ENCODE assay signal across 8 mouse cellular contexts in the genomic region with DNA sequence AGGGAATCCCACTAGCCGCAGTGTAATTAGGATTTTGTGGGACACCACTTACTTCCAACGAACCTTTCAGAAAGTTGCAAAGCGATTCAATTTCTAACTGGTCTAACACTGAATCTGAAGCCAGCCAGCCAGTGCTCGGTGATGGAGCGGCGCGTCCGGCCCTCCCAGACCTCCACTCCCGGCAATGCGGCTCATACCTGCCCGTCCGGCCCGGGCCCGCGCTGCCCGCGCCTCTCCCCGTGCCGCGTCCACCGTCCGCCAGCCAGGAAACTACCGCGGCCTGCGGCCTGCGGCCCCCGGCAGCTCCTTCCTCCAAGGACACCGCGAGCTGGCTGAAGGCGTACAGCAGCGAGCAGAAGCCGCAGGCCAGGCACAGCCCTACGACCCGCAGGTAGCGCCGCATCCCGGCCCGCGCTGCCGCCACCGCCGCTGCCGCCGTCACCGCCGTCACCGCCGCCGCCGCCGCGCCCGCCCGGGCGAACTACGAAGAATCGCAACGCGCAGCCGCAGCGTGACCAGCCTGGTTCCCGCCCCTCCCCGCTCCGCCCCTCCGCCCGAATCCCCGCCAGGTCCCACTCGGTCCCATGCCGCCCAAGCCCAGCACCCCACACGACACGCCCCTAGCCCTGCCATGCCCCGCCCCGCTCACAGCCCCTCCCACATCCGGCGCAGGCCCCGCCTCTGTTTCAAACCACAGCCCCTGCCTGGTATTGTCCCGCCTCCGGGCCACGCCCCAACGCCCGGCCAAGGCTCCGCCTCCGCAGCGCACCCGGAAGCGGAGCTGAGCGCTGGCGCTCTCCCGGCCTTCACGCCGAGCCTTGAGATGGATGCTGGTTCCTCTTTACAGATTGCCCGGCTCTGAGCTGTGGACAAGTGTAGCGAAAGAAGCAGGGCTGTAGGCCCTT. TPM values are rescaled to one million over a fixed set of nuclear protein-coding genes. Genes with fewer than 3 reads are reported as not detected.
DNase-seq lines count a peak whose midpoint lies in the region; ATAC-seq and TF ChIP-seq lines count a peak whose summit lies in the region.

A gene (minus strand): TSS at position 501 of the 905 bp plus-strand sequence.

- peak within 1 kb of the TSS; percentile 92 for H3K4me2 ChIP-seq in forebrain, embryonic 16.5 days (ENCODE audit: low read length)
- peak within 1 kb of the TSS; percentile 96 for H3K4me2 ChIP-seq in lung, embryonic 14.5 days

- H3K27me3 ChIP-seq in G1E (ENCODE audit: insufficient read depth, low read length): no peaks in the 10 kb centered on the region
- no peaks in the 10 kb centered on the region for H3K27me3 ChIP-seq in forebrain, embryonic 16.5 days (replicated peaks; ENCODE audit: control insufficient read depth, insufficient read depth, low read length)
- H3K27me3 ChIP-seq in lung, embryonic 14.5 days (ENCODE audit: insufficient read depth, low read length): no peaks in the 10 kb centered on the region
- no peaks in the 10 kb centered on the region for H3K27me3 ChIP-seq in thymus, adult 2 months (ENCODE audit: control insufficient read depth, insufficient read depth, low read length)

- H3K4me3 ChIP-seq in G1E (ENCODE audit: low read depth, low read length): peak within 1 kb of the TSS; percentile 87
- peak within 1 kb of the TSS; percentile 71 for H3K4me3 ChIP-seq in forebrain, embryonic 16.5 days (replicated peaks; ENCODE audit: low read length)
- peak within 1 kb of the TSS; percentile 88 for H3K4me3 ChIP-seq in layer of hippocampus, adult 2 months
- H3K4me3 ChIP-seq in lung, embryonic 14.5 days (ENCODE audit: low read depth, low read length): peak within 1 kb of the TSS; percentile 78
- H3K4me3 ChIP-seq in olfactory bulb, adult 2 months (ENCODE audit: insufficient read depth, low read depth, low read length): peak within 1 kb of the TSS; percentile 57
- peak within 1 kb of the TSS; percentile 80 for H3K4me3 ChIP-seq in thymus, adult 2 months (ENCODE audit: control insufficient read depth, insufficient read depth, low read length)

- peak within 1 kb of the TSS; percentile 81 for H3K9ac ChIP-seq in forebrain, embryonic 16.5 days (replicated peaks; ENCODE audit: low read depth, low read length)
- peak within 1 kb of the TSS; percentile 83 for H3K9ac ChIP-seq in lung, embryonic 14.5 days

- peaks cover 33% of the 10 kb centered on the region for H3K36me3 ChIP-seq in G1E (replicated peaks)
- H3K36me3 ChIP-seq in forebrain, embryonic 16.5 days (ENCODE audit: control insufficient read depth, insufficient read depth): no peaks in the 10 kb centered on the region
- H3K36me3 ChIP-seq in lung, embryonic 14.5 days (ENCODE audit: insufficient read depth): peaks cover 6% of the 10 kb centered on the region; the same call in 1 of the 2 replicates
- no peaks in the 10 kb centered on the region for H3K36me3 ChIP-seq in thymus, adult 2 months (ENCODE audit: control insufficient read depth, insufficient read depth, low read length)

- no peaks in the 10 kb centered on the region for H3K9me3 ChIP-seq in G1E (replicated peaks)
- H3K9me3 ChIP-seq in forebrain, embryonic 16.5 days (ENCODE audit: control insufficient read depth, low read length): no peaks in the 10 kb centered on the region
- no peaks in the 10 kb centered on the region for H3K9me3 ChIP-seq in lung, embryonic 14.5 days (ENCODE audit: low read depth, low read length)

- TF ChIP-seq CTCF in G1E (IDR thresholded peaks at IDR 0.05; ENCODE audit: low read depth, low read length): no peak
- no peak for TF ChIP-seq CTCF in layer of hippocampus, adult 2 months (conservative IDR thresholded peaks at IDR 0.05)
- TF ChIP-seq CTCF in lung, embryonic 14.5 days (IDR thresholded peaks at IDR 0.05; ENCODE audit: low read depth): no peak
- TF ChIP-seq CTCF in olfactory bulb, adult 2 months (IDR thresholded peaks at IDR 0.05; ENCODE audit: insufficient read depth, low read depth, low read length): no peak
- TF ChIP-seq CTCF in thymus, adult 2 months (IDR thresholded peaks at IDR 0.05; ENCODE audit: borderline replicate concordance, control insufficient read depth, extremely low read depth, insufficient read depth, low read length, poor library complexity): peak; percentile 49; the same call in 1 of the 2 replicates

- DNase-seq in G1E (ENCODE audit: low spot score): peak; percentile 95
- peak; percentile 99 to 100 for DNase-seq in cerebellum, adult 18-20 months
- peak; percentile 100 for DNase-seq in heart, postnatal 36 days
- DNase-seq in layer of hippocampus, adult 2 months (ENCODE audit: low spot score in 2 of 2): peak; percentile 100
- DNase-seq in lung, embryonic 14.5 days: peak; percentile 97
- DNase-seq in thymus, adult 2 months: peak; percentile 100

- intact Hi-C loops in heart, postnatal 36 days (cut with DNase I): loop anchor here (1.0 to 2.0 kb wide), 2 partner anchors 61 to 124 kb away; a partner anchor contains a TSS

- H3K4me1 ChIP-seq in G1E (ENCODE audit: insufficient read depth, low read depth, low read length): peaks cover 43% of the 10 kb centered on the region
- H3K4me1 ChIP-seq in forebrain, embryonic 16.5 days (replicated peaks; ENCODE audit: control insufficient read depth, insufficient read depth, low read length): peaks cover 18% of the 10 kb centered on the region
- H3K4me1 ChIP-seq in lung, embryonic 14.5 days (ENCODE audit: insufficient read depth): peaks cover 7% of the 10 kb centered on the region
- H3K4me1 ChIP-seq in olfactory bulb, adult 2 months (ENCODE audit: control insufficient read depth, insufficient read depth, low read length): peaks cover 8% of the 10 kb centered on the region
- peaks cover 9% of the 10 kb centered on the region for H3K4me1 ChIP-seq in thymus, adult 2 months (replicated peaks; ENCODE audit: control insufficient read depth, insufficient read depth, low read length)

- peak within 1 kb of the TSS; percentile 83 for H3K27ac ChIP-seq in forebrain, embryonic 16.5 days (ENCODE audit: low read length)
- peak within 1 kb of the TSS; percentile 94 for H3K27ac ChIP-seq in layer of hippocampus, adult 2 months
- H3K27ac ChIP-seq in lung, embryonic 14.5 days (ENCODE audit: low read depth): peak within 1 kb of the TSS; percentile 92
- H3K27ac ChIP-seq in olfactory bulb, adult 2 months (ENCODE audit: insufficient read depth, low read depth, low read length): peak within 1 kb of the TSS; percentile 38
- peak within 1 kb of the TSS; percentile 64 for H3K27ac ChIP-seq in thymus, adult 2 months (ENCODE audit: control insufficient read depth, insufficient read depth, low read length)

- ATAC-seq in G1E (ENCODE audit: extremely low read depth, insufficient number of reproducible peaks, low FRiP score, poor library complexity, severe bottlenecking): peak; percentile 85
- peak; percentile 97 for ATAC-seq in forebrain, embryonic 16.5 days
- peak; percentile 97 for ATAC-seq in lung, embryonic 14.5 days (ENCODE audit: insufficient read depth)

- peak; percentile 47; the same call in 1 of the 2 replicates for TF ChIP-seq POLR2A in olfactory bulb, adult 2 months (IDR thresholded peaks at IDR 0.05; ENCODE audit: insufficient read depth, low read depth, low read length)
- TF ChIP-seq POLR2A in thymus, adult 2 months (IDR thresholded peaks at IDR 0.05; ENCODE audit: control insufficient read depth, extremely low read depth, insufficient read depth, low read length, poor library complexity): peak; percentile 93

- under 1% methylated on average over 65 of the region's 93 CpGs for WGBS in forebrain, embryonic 16.5 days
- WGBS in lung, embryonic 14.5 days: under 1% methylated on average over 87 of the region's 93 CpGs
- WGBS in olfactory bulb, adult 2 months: under 1% methylated on average over 93 of the region's 93 CpGs
- under 1% methylated on average over 93 of the region's 93 CpGs for WGBS in thymus, adult 2 months

RNA-seq across cellular contexts. Expression of the gene that starts here (rescaled TPM):
- total RNA-seq in G1E (2014; fragmentation: Nextera tagmentation): 18.4 and 19.9 TPM in 2 replicates
- total RNA-seq in G1E (2017): 15.5 and 21.0 TPM in 2 replicates
- 2.4 and 3.2 TPM in 2 replicates for polyA plus RNA-seq in G1E (2012)
- 10.6 and 11.6 TPM in 2 replicates for polyA plus RNA-seq in forebrain, embryonic 16.5 days (2015; fragmentation: Nextera tagmentation; extraction: Ambion mirVana)
- total RNA-seq in heart, postnatal 36 days (2021): 10 to 100 TPM; 10.6 to 12.3 TPM
- 10 to 100 TPM in 1 of 2 experiments, 1 to 10 TPM in 1; 8.9 to 10.8 TPM for total RNA-seq in layer of hippocampus, adult 2 months (2021)
- 18.1 and 19.1 TPM in 2 replicates for polyA plus RNA-seq in lung, embryonic 14.5 days (2014; fragmentation: Nextera tagmentation; extraction: Ambion mirVana)
- not detected in 2 replicates for polyA plus RNA-seq in olfactory bulb, adult 2 months (2012; ENCODE audit: insufficient read depth, insufficient read length, low replicate concordance, missing spikeins)
- polyA plus RNA-seq in thymus, adult 2 months (2012; rRNA removed): 4.0 and 4.4 TPM in 2 replicates

Comparison
In these comparisons a context has a peak if more than half of its experiments do, and no peak if none do; other contexts are left out.
1. Peak in every context shown above with its lines: DNase-seq, ATAC-seq, H3K4me3 ChIP-seq and H3K27ac ChIP-seq.
2. H3K27ac ChIP-seq: peak in every context shown above with its lines; median percentile 94 in layer of hippocampus, adult 2 months; 92 in lung, embryonic 14.5 days; 83 in forebrain, embryonic 16.5 days; 64 in thymus, adult 2 months; 38 in olfactory bulb, adult 2 months.